Mouse (Mus musculus) olfactory bulb, adult 2 months (tissue): ENCODE measurements around the gene 4930426L09Rik. TPM values are rescaled to one million over a fixed set of nuclear protein-coding genes. Genes with fewer than 3 reads are reported as not detected.

Experiments
- H3K27ac ChIP-seq: fragments of 200-500 bp; 2 replicates; pipeline ENCODE4 v1.5.1; 2012; ENCODE audit warnings: low read depth, low read length; ENCODE audit not compliant: insufficient read depth
- H3K4me1 ChIP-seq: fragments of 200-500 bp; 2 replicates; pipeline ENCODE4 v1.6.1; 2012; ENCODE audit warnings: low read length; ENCODE audit not compliant: control insufficient read depth, insufficient read depth
- H3K4me3 ChIP-seq: fragments of 200-500 bp; 2 replicates; pipeline ENCODE4 v1.5.1; 2012; ENCODE audit warnings: mild to moderate bottlenecking, low read depth, low read length, moderate library complexity; ENCODE audit not compliant: insufficient read depth
- CTCF ChIP-seq: fragments of 200-500 bp; IDR thresholded peaks from 2 replicates; pipeline ENCODE4 v1.5.1; 2012; ENCODE audit warnings: low read depth, mild to moderate bottlenecking, low read length, moderate library complexity; ENCODE audit not compliant: insufficient read depth
- POLR2A ChIP-seq: fragments of 200-500 bp; IDR thresholded peaks from 2 replicates; pipeline ENCODE4 v1.6.1; 2012; ENCODE audit warnings: mild to moderate bottlenecking, low read depth, low read length, moderate library complexity; ENCODE audit not compliant: insufficient read depth
- WGBS: fragments of 180-500 bp; shearing (Covaris S2); methylation state at CpG from one replicate; pipeline ENCODE4 v1.1.7; 2018; 5-methylcytosine and 5-hydroxymethylcytosine counted together
- polyA plus RNA-seq: library from polyadenylated mRNA; stranded (reverse); fragments of >200 nt; gene quantifications from 2 replicates; pipeline ENCODE4 v1.2.4, GENCODE M21; 2012; ENCODE audit warnings: low replicate concordance; ENCODE audit not compliant: missing spikeins, insufficient read depth, insufficient read length

Gene 4930426L09Rik
- polyA plus RNA-seq, 1 experiment, result not detected

DNA sequence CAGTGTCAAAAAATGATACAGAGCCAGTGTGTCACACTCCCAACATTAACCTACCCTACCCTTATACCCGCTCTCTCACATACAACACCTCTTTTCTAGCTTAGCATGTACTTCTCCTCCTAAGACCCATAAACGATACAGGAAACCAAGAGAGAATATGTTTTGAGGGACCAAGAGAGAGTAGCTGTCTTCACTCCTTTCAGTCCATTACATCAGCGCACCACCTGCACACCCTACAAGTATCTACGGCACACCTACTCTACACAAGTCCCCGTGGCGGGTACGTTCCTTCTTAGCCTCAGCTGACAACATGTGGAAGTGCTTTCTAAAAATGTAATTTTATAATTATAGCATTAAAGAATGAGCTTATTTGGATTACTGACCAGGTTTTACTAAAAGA is 40.7 kb upstream of the 4930426L09Rik start:
- TF ChIP-seq POLR2A (no peak), CTCF (no peak)
- Histone ChIP-seq H3K4me3 (no peak overlapping the region), H3K27ac (0 out of 2 replicates have a peak overlapping the region, but pooled peaks have one; percentile 39), H3K4me1 (peaks cover 16% of the 10 kb centered on the region)
- WGBS, result 74% methylated on average over 7 of the region's 7 CpGs

DNA sequence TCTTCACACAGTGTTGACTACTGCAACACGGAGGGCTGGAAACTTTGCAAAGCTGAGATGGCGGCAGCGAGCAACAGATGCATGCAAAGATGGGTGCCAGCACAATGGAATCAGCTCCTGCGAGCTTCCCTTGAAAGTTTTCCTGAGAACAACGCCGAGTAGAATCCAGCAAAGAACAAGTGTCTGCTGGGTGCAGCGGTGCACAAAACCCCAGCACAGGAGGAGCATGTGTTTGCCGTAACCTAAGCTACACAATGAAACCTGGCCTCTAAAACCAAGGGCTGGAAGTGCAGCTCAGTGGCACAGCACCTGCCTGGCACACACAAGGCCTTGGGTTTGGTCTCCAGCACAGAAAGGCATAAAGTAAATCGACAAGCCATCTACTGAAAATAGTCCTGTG is 40.1 kb upstream of the 4930426L09Rik start:
- TF ChIP-seq POLR2A, result no peak
- no peak for TF ChIP-seq CTCF
- WGBS, result 69% methylated on average over 9 of the region's 9 CpGs
- Histone ChIP-seq H3K4me1 (peaks cover 17% of the 10 kb centered on the region), H3K27ac (no peak overlapping the region), H3K4me3 (no peak overlapping the region)

DNA sequence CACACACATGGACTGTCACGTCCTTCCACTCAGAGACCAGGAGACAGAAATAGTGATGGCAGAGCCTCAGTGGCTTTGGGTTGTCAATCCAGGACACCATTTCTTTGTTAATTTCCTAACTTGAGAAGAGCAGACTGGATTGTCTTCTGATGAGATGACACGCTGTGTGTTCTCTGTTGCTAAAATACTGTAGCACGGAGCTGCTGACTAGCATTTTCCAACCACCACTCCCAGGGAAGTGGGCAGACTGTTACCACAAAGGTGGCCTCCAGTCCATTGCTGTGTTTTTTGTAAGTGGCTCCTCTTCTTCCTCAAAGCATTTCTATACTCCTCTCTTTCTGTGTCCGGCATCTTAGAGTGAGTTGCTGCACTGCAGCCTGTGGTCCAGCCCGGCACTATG is 39.6 kb upstream of the 4930426L09Rik start:
- TF ChIP-seq CTCF (no peak), POLR2A (no peak)
- H3K4me3 ChIP-seq, result no peak overlapping the region
- H3K4me1 ChIP-seq, result peaks cover 21% of the 10 kb centered on the region
- H3K27ac ChIP-seq, result no peak overlapping the region
- 89% methylated on average over 5 of the region's 5 CpGs for WGBS

DNA sequence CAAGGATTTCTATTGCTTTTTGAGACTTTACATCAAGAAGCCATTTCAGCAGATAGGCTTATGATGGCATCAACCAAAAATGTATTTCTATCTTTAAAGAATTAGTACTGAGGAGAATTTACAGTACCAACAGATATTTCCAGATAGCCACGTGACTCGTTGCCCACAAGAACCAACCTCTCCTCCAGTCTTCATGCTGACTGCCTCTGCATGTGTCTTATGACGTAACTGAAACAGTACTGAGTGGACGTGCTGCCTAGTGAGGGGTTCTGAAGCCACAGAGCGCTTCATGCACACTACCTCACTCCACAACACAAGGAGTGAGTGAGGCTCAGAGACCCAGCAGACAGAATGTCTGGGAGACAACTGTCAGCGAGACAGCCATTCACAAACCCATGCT is 39.1 kb upstream of the 4930426L09Rik start:
- H3K27ac ChIP-seq, result no peak overlapping the region
- peaks cover 21% of the 10 kb centered on the region for H3K4me1 ChIP-seq
- no peak overlapping the region for H3K4me3 ChIP-seq
- TF ChIP-seq CTCF, result no peak
- no peak for TF ChIP-seq POLR2A
- 92% methylated on average over 6 of the region's 6 CpGs for WGBS

DNA sequence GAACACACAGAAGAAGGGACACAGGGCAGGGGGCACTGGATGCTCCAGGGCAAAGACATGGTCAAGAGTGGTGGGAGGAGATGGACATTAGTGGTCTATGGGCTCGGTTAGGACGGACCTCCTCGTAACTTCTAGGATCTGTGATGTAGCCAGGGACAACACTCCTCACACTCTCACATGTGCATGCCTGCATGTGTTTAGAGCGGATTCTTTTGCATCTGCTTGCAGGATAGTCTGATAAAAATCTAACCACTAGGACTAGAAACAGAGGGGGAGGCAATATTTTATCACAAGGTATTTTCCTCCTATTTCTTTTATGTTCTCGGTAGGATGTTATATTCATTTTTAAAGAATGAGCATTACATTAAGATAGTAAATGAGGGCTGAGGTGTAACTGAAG is 38.6 kb upstream of the 4930426L09Rik start:
- Histone ChIP-seq H3K4me3 (no peak overlapping the region), H3K27ac (no peak overlapping the region), H3K4me1 (peaks cover 21% of the 10 kb centered on the region)
- TF ChIP-seq POLR2A, result no peak
- TF ChIP-seq CTCF, result no peak
- WGBS, result 95% methylated on average over 5 of the region's 5 CpGs

DNA sequence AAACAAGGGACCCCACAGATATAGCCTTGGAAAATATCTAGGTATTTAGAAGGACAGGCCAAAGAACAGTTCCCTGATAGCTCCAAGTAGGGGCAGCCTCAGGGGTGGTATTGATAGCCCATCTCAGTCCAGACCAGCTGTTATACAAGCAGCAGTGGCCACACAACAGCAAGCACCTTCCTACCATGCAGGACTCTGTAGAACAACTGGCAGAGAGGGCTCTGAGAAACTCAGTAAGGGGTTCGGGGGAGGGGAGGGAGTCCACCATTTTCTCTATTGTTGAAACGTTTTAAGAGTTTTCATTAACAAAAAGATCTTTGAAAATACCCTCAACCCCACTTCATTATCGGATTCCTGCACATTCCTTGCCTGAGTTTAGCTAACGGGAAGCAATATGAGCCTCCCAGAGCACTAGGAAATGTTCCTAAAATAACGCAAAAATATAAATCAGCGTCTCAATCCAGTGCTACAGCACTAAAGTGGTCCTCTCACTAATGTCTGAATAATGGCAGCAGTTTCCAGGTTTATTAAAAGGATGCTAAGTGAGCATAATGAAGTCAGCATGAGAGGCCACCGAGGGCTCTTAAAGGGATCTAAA is 37.7 kb upstream of the 4930426L09Rik start:
- 72% methylated on average over 7 of the region's 7 CpGs for WGBS
- peaks cover 18% of the 10 kb centered on the region for H3K4me1 ChIP-seq
- no peak for TF ChIP-seq POLR2A
- H3K27ac ChIP-seq, result no peak overlapping the region
- H3K4me3 ChIP-seq, result no peak overlapping the region

DNA sequence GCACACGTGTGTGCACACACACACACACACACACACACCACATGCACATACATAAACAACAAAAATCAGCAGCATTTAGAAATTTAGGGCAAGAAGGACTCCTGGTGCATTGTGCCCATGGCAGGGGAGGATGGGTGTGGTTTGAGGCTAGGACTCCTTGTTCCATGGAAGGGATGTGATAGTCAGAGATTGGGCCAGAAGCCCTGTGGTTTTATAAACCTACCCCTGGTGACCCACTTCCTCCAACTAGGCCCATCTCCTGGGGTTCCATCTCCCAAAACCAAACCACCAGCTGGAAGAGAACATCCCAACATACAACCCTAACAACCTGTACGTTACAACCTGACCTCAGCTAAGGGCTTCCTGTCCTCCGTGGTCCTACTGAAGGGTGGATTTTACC is 35.6 kb upstream of the 4930426L09Rik start:
- H3K4me3 ChIP-seq, result no peak overlapping the region
- 89% methylated on average over 3 of the region's 3 CpGs for WGBS
- peaks cover 12% of the 10 kb centered on the region for H3K4me1 ChIP-seq
- TF ChIP-seq CTCF (no peak), POLR2A (no peak)
- H3K27ac ChIP-seq, result no peak overlapping the region

DNA sequence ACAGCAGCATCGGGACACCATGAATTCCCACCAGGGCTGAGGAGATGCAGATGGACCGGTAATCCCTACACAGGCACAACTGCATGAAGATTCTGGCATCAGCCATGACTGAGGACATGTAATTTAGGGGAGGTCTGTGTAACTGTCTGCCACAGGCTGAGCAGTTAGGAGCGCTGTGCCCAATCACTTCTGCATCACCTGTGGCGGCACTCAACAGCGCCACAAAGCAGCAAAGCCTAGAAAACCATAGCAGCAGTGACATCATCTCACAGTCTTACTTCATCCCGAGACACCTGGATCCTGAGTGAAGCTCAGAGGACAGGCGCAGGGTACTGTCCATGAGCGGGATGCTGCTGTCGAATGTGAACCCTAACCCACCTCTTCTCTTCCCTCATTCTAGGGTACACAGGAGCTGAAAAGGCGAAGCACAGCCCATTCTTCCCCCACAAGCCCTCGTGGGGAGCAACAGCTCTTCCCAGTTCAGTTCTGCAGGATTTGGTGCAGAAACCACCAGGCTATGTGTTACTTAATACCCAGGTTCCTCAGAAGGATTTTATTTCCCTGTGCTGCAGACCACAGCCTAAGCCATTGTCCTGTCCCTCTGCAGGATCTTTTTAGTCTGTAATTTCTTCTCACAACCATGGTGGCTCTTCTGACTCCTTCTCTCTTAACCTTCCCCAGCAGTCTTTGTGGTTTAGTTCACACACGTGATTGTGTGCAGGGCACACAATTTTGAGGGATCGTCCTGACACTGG is 34.7 kb upstream of the 4930426L09Rik start:
- TF ChIP-seq POLR2A (no peak), CTCF (no peak)
- peaks cover 7% of the 10 kb centered on the region; the same call in 1 of the 2 replicates for H3K4me1 ChIP-seq
- H3K27ac ChIP-seq, result no peak overlapping the region
- WGBS, result 83% methylated on average over 13 of the region's 13 CpGs
- no peak overlapping the region for H3K4me3 ChIP-seq

DNA sequence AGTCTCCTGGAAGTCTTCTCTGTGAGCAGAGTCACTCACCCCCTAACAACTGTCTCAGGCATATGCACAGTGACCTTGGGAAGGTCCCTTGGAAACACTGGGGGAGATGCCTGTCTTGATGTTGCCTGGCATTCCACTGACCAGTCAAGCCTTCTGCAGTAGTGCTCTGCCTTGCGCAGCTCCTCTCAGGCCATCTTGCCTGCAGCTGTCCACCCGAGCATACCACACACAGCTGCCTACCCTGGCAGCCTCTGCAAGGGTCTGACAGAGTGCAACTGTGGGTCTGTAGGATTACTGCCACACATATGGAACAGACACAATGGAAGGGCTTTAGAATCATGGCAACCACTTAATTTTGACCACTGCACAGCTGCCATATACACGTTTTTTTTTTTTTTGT is 33.0 kb upstream of the 4930426L09Rik start:
- H3K4me1 ChIP-seq, result peaks cover 5% of the 10 kb centered on the region; the same call in 1 of the 2 replicates
- H3K4me3 ChIP-seq, result no peak overlapping the region
- WGBS, result 87% methylated on average over 3 of the region's 3 CpGs
- TF ChIP-seq CTCF (no peak), POLR2A (no peak)
- H3K27ac ChIP-seq, result no peak overlapping the region
